Comparison of ENCODE assay signal across 7 mouse cellular contexts in the genomic region with DNA sequence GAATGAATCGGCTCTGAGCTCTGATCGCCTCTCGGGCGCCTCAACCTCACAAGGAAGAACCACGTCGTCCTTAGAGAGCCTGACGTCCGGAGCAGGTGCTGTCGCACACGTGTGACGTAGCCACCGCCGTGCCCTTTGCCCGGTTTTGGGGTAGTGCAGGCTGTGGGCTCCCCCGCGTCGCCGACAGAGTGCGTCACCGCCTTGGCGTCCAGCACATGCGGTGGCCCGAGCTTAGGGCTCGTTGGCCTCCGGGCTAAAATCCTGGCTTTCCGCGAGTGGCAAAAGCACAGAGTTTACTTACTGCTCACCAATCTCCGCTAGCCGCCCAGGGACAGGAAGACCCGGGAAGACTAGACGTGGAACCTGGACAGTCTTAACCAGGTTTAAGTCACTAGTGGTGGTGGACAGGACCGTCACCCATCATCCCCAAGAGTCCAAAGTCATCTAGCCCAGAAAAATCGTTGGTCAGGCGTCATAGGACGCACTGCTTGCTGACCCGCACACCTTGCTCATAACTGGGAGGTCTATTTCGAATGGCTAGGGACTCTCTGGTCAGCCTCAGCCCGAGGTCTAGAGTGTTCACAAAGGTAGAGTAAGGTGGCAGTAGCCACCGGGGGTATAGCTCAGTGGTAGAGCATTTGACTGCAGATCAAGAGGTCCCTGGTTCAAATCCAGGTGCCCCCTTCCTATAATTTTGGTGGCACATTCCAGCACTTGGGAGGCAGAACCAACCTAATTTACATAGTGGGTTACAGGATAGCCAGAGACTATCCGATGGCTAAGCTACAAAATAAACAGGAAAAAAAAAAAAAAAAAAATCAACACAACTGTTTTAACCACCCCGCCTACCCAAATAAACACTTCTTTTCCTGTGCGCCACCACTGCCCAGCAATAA. TPM values are rescaled to one million over a fixed set of nuclear protein-coding genes. Genes with fewer than 3 reads are reported as not detected.
DNase-seq lines count a peak whose midpoint lies in the region; ATAC-seq lines count a peak whose summit lies in the region.

No protein-coding gene starts in this region.

- H3K27me3 ChIP-seq in intestine, embryonic 16.5 days (replicated peaks; ENCODE audit: control insufficient read depth, insufficient read depth, low read length): no peaks in the 10 kb centered on the region
- H3K27me3 ChIP-seq in midbrain, embryonic 11.5 days (ENCODE audit: control insufficient read depth, insufficient read depth, low read length): no peaks in the 10 kb centered on the region

- peak overlapping the region; percentile 75 for H3K9ac ChIP-seq in intestine, embryonic 16.5 days (ENCODE audit: low read depth, low read length)
- peak overlapping the region; percentile 80 for H3K9ac ChIP-seq in midbrain, embryonic 11.5 days (ENCODE audit: low read length)

- 5% methylated on average over 42 of the region's 42 CpGs for WGBS in intestine, embryonic 16.5 days
- 6% methylated on average over 42 of the region's 42 CpGs for WGBS in midbrain, embryonic 11.5 days

- H3K9me3 ChIP-seq in intestine, embryonic 16.5 days (ENCODE audit: control insufficient read depth, low read length): no peaks in the 10 kb centered on the region
- H3K9me3 ChIP-seq in midbrain, embryonic 11.5 days (ENCODE audit: control insufficient read depth, low read length): no peaks in the 10 kb centered on the region

- ATAC-seq in intestine, embryonic 16.5 days: peak; percentile 98
- peak; percentile 97 for ATAC-seq in midbrain, embryonic 11.5 days (ENCODE audit: low FRiP score)

- peak overlapping the region; percentile 66 for H3K4me3 ChIP-seq in intestine, embryonic 16.5 days (ENCODE audit: low read length)
- peak overlapping the region; percentile 76 for H3K4me3 ChIP-seq in midbrain, embryonic 11.5 days (ENCODE audit: low read depth, low read length)

- peak overlapping the region; percentile 80 for H3K4me2 ChIP-seq in intestine, embryonic 16.5 days (ENCODE audit: low read depth, low read length)
- peak overlapping the region; percentile 61 for H3K4me2 ChIP-seq in midbrain, embryonic 11.5 days

- peak; percentile 92 for DNase-seq in adrenal gland, adult 8-10 months
- peak; percentile 94 for DNase-seq in embryo, embryonic 9.5 days (ENCODE audit: extremely low spot score)
- DNase-seq in gastrocnemius, postnatal 4 days (ENCODE audit: low spot score in 2 of 2): peak; percentile 42 to 76
- DNase-seq in left cerebral cortex, postnatal 36 days (ENCODE audit: low spot score in 2 of 2): peak; percentile 92 to 93
- peak; percentile 99 for DNase-seq in midbrain, embryonic 11.5 days (ENCODE audit: low spot score, missing footprints)
- DNase-seq in skeletal muscle tissue, adult 2 months (ENCODE audit: low read depth, low spot score): peak; percentile 85

- peak overlapping the region; percentile 83 for H3K27ac ChIP-seq in intestine, embryonic 16.5 days (ENCODE audit: low read length)
- no peak overlapping the region; the same call in 1 of the 2 replicates for H3K27ac ChIP-seq in midbrain, embryonic 11.5 days (ENCODE audit: low read depth, low read length)

- no peaks in the 10 kb centered on the region for H3K36me3 ChIP-seq in intestine, embryonic 16.5 days (ENCODE audit: control insufficient read depth, insufficient read depth, low read length)
- H3K36me3 ChIP-seq in midbrain, embryonic 11.5 days (ENCODE audit: control insufficient read depth, insufficient read depth, low read length): no peaks in the 10 kb centered on the region

- H3K4me1 ChIP-seq in intestine, embryonic 16.5 days (ENCODE audit: control insufficient read depth, insufficient read depth, low read length): peaks cover 7% of the 10 kb centered on the region; the same call in 1 of the 2 replicates
- H3K4me1 ChIP-seq in midbrain, embryonic 11.5 days (ENCODE audit: control insufficient read depth, insufficient read depth, low read length): peaks cover 12% of the 10 kb centered on the region

- intact Hi-C loops in left cerebral cortex, postnatal 36 days (cut with DNase I): loop anchor here (2.0 kb wide), 1 partner anchor 18 kb away; no protein-coding TSS in a partner anchor

RNA-seq across cellular contexts. Expression of a gene that starts 16.8 kb away (rescaled TPM):
- 10 to 100 TPM; 41.7 to 62.5 (median 54.4) TPM for total RNA-seq in adrenal gland, adult 8-10 months (2022)
- total RNA-seq in gastrocnemius, postnatal 4 days (2021): 10 to 100 TPM; 34.9 to 39.8 TPM
- polyA plus RNA-seq in intestine, embryonic 16.5 days (2015; fragmentation: Nextera tagmentation; extraction: Ambion mirVana): 60.0 and 65.2 TPM in 2 replicates
- total RNA-seq in left cerebral cortex, postnatal 36 days (2021): 10 to 100 TPM; 20.3 to 26.8 TPM
- 84.0 and 92.9 TPM in 2 replicates for polyA plus RNA-seq in midbrain, embryonic 11.5 days (2014; fragmentation: Nextera tagmentation; extraction: Ambion mirVana)

RNA-seq across cellular contexts. Expression of a gene that starts 47.0 kb away (rescaled TPM):
- 1 to 10 TPM in 2 of 4 experiments, under 1 TPM in 2; 0.49 to 1.9 (median 1.3) TPM for total RNA-seq in adrenal gland, adult 8-10 months (2022)
- under 1 TPM; 0.73 to 0.83 TPM for total RNA-seq in gastrocnemius, postnatal 4 days (2021)
- 0.33 and 0.45 TPM in 2 replicates for polyA plus RNA-seq in intestine, embryonic 16.5 days (2015; fragmentation: Nextera tagmentation; extraction: Ambion mirVana)
- total RNA-seq in left cerebral cortex, postnatal 36 days (2021): 1 to 10 TPM; 1.5 to 3.0 TPM
- polyA plus RNA-seq in midbrain, embryonic 11.5 days (2014; fragmentation: Nextera tagmentation; extraction: Ambion mirVana): 1.6 and 1.7 TPM in 2 replicates
